Mouse (Mus musculus) ES-E14 (cell line): ENCODE measurements around the gene Adpgk.

Experiments used
- CHD2 ChIP-seq: IDR thresholded peaks from 2 replicates; pipeline ENCODE4 v1.6.1; 2014; ENCODE audit warnings: mild to moderate bottlenecking, low read depth, low read length, inconsistent platforms
- ZNF384 ChIP-seq: IDR thresholded peaks from 2 replicates; pipeline ENCODE4 v1.6.1; 2012; ENCODE audit warnings: low read depth, low read length, inconsistent platforms

GRCm38 (mm10) chr9:59311284-59311670 is 19.9 kb downstream of the Adpgk start:
- TF ChIP-seq ZNF384: no peak
- TF ChIP-seq CHD2: no peak
